Mouse (Mus musculus) embryonic facial prominence, embryonic 13.5 days (tissue): ENCODE measurements around the gene Prss16. TPM values are rescaled to one million over a fixed set of nuclear protein-coding genes. Genes with fewer than 3 reads are reported as not detected.

Experiments used
- ATAC-seq: fragments of 200-750 bp; cut with Nextera tagmentation; 2 replicates; pipeline ENCODE4 v1.8.0; 2017; ENCODE audit warnings: low read depth; ENCODE audit not compliant: insufficient number of reproducible peaks, insufficient read depth, low FRiP score, low TSS enrichment
- H3K27ac ChIP-seq: fragments of 300-500 bp; sonication (generic); 2 replicates; pipeline ENCODE4 v1.5.1; 2015; ENCODE audit warnings: moderate library complexity, mild to moderate bottlenecking, inconsistent platforms
- H3K27me3 ChIP-seq: fragments of 300-500 bp; sonication (generic); 2 replicates; pipeline ENCODE4 v1.6.1; 2015; ENCODE audit warnings: mild to moderate bottlenecking, inconsistent platforms
- H3K36me3 ChIP-seq: fragments of 300-500 bp; sonication (generic); 2 replicates; pipeline ENCODE4 v1.6.1; 2015; ENCODE audit warnings: mild to moderate bottlenecking, inconsistent platforms
- H3K4me1 ChIP-seq: fragments of 300-500 bp; sonication (generic); 2 replicates; pipeline ENCODE4 v1.6.1; 2015; ENCODE audit warnings: inconsistent platforms
- H3K4me2 ChIP-seq: fragments of 300-500 bp; sonication (generic); 2 replicates; pipeline ENCODE4 v1.6.1; 2015; ENCODE audit warnings: moderate library complexity, mild to moderate bottlenecking, inconsistent platforms
- H3K4me3 ChIP-seq: fragments of 300-500 bp; sonication (generic); 2 replicates; pipeline ENCODE4 v1.5.1; 2015; ENCODE audit warnings: mild to moderate bottlenecking, inconsistent platforms
- H3K9ac ChIP-seq: fragments of 300-500 bp; sonication (generic); 2 replicates; pipeline ENCODE4 v1.6.1; 2015; ENCODE audit warnings: mild to moderate bottlenecking, inconsistent platforms
- H3K9me3 ChIP-seq: fragments of 300-500 bp; sonication (generic); 2 replicates; pipeline ENCODE4 v1.6.1; 2016; ENCODE audit warnings: inconsistent platforms
- WGBS: fragments of 180-500 bp; shearing (Covaris S2); methylation state at CpG from one replicate; pipeline ENCODE4 v1.1.7; 2015; ENCODE audit warnings: mixed read lengths; 5-methylcytosine and 5-hydroxymethylcytosine counted together
- polyA plus RNA-seq: library from polyadenylated mRNA; unstranded; fragments of >200 nt; fragmentation: Nextera tagmentation; extraction: Ambion mirVana; gene quantifications from 2 replicates; pipeline ENCODE4 v1.2.1, GENCODE M21; 2015

Prss16 gene
- polyA plus RNA-seq, 1 experiment from 2014 or later: 1.2 TPM

DNA sequence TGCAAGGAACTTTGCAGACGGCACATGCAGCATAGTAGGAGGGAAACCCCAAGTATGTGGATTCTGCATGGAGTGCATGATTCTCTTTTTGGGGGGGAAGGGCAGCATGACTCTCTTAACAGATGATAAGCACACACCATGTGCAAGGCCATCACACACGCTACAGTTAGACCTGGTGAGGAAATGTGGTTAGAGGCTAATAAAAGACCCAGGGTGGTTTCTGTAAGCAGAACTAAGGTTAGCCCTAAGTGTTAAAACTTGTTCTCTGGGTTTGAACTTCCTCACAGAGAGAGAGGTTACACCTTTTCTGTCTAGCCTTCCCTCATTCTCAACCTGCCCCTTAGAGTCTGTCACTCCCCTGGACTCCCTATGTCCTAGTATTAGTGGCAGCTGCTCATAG lies 8.2 kb downstream of the Prss16 start:
- H3K27me3 ChIP-seq: peaks cover 100% of the 10 kb centered on the region
- H3K9ac ChIP-seq: no peak overlapping the region
- no peak overlapping the region for H3K4me2 ChIP-seq
- H3K4me3 ChIP-seq: no peak overlapping the region
- ATAC-seq: no peak
- no peak overlapping the region for H3K27ac ChIP-seq
- no peaks in the 10 kb centered on the region for H3K36me3 ChIP-seq
- WGBS: 47% methylated on average over 2 of the region's 2 CpGs
- H3K9me3 ChIP-seq: no peaks in the 10 kb centered on the region
- peaks cover 9% of the 10 kb centered on the region for H3K4me1 ChIP-seq

GRCm38 (mm10) chr13:21999147-21999546 lies 10.4 kb downstream of the Prss16 start:
- Histone ChIP-seq H3K9me3 (no peaks in the 10 kb centered on the region), H3K36me3 (no peaks in the 10 kb centered on the region), H3K4me1 (peaks cover 8% of the 10 kb centered on the region), H3K27ac (no peak overlapping the region), H3K4me2 (no peak overlapping the region), H3K27me3 (peaks cover 94% of the 10 kb centered on the region), H3K9ac (no peak overlapping the region), H3K4me3 (no peak overlapping the region)
- no peak for ATAC-seq
- 38% methylated on average over 4 of the region's 4 CpGs for WGBS

DNA sequence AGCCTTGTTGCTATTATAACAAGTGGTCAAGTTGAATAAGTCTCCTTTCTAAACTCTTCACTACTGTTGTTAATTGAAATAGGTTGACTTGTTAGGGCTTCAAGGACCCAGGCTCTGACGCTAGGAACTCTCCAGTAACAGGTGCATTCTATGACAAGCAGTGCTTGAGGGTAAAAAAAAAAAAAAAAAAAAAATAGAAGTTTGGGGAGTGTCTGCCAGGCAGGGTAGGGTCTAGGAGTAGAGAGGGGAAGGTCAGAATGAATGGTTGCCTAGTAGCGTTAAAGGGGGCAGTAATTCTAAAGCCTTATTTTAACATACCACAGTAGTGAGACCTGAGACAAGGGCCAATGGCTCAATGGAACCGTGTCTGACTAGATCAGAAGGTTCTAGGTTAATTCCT lies 11.1 kb downstream of the Prss16 start:
- peaks cover 8% of the 10 kb centered on the region for H3K4me1 ChIP-seq
- WGBS: 17% methylated on average over 3 of the region's 3 CpGs
- H3K27ac ChIP-seq: no peak overlapping the region
- no peaks in the 10 kb centered on the region for H3K36me3 ChIP-seq
- H3K27me3 ChIP-seq: peaks cover 91% of the 10 kb centered on the region
- no peak overlapping the region for H3K9ac ChIP-seq
- H3K9me3 ChIP-seq: no peaks in the 10 kb centered on the region
- ATAC-seq: no peak
- no peak overlapping the region for H3K4me2 ChIP-seq
- no peak overlapping the region for H3K4me3 ChIP-seq

GRCm38 (mm10) chr13:21997821-21998220 lies 11.7 kb downstream of the Prss16 start:
- no peak overlapping the region for H3K9ac ChIP-seq
- H3K9me3 ChIP-seq: no peaks in the 10 kb centered on the region
- ATAC-seq: no peak
- H3K36me3 ChIP-seq: no peaks in the 10 kb centered on the region
- H3K27me3 ChIP-seq: peaks cover 88% of the 10 kb centered on the region
- H3K4me3 ChIP-seq: no peak overlapping the region
- no peak overlapping the region for H3K27ac ChIP-seq
- 0 out of 2 replicates have a peak overlapping the region, but pooled peaks have one; percentile 47 for H3K4me2 ChIP-seq
- peaks cover 8% of the 10 kb centered on the region for H3K4me1 ChIP-seq
- 11% methylated on average over 4 of the region's 4 CpGs for WGBS

- H3K9me3 ChIP-seq: no peaks in the 10 kb centered on the region
- peak overlapping the region; percentile 24 for H3K4me3 ChIP-seq
- peaks cover 86% of the 10 kb centered on the region for H3K27me3 ChIP-seq
- no peak overlapping the region for H3K27ac ChIP-seq
- peak overlapping the region; percentile 47 for H3K4me2 ChIP-seq
- H3K36me3 ChIP-seq: no peaks in the 10 kb centered on the region
- under 1% methylated on average over 21 of the region's 21 CpGs for WGBS
- H3K4me1 ChIP-seq: peaks cover 8% of the 10 kb centered on the region
- no peak for ATAC-seq
- no peak overlapping the region for H3K9ac ChIP-seq
Measured at GRCm38 (mm10) chr13:21997201-21997820, 12.2 kb downstream of the Prss16 start.

- no peak for ATAC-seq
Measured at GRCm38 (mm10) chr13:21996840-21997185, 12.7 kb downstream of the Prss16 start.

GRCm38 (mm10) chr13:21996101-21996839 lies 13.3 kb downstream of the Prss16 start:
- Histone ChIP-seq H3K4me2 (peak overlapping the region; percentile 54), H3K27ac (no peak overlapping the region), H3K4me3 (peak overlapping the region; percentile 38), H3K4me1 (peaks cover 8% of the 10 kb centered on the region), H3K36me3 (no peaks in the 10 kb centered on the region), H3K9ac (no peak overlapping the region), H3K27me3 (peaks cover 75% of the 10 kb centered on the region), H3K9me3 (no peaks in the 10 kb centered on the region; the same call in 1 of the 2 replicates)
- ATAC-seq: no peak
- 2% methylated on average over 12 of the region's 12 CpGs for WGBS

More at GRCm38 (mm10) chr13:21996840-21997185, 12.7 kb downstream of the Prss16 start:
- H3K9ac ChIP-seq: no peak overlapping the region
- H3K4me2 ChIP-seq: peak overlapping the region; percentile 47
- peaks cover 8% of the 10 kb centered on the region for H3K4me1 ChIP-seq
- WGBS: under 1% methylated on average over 13 of the region's 13 CpGs
- no peaks in the 10 kb centered on the region for H3K9me3 ChIP-seq
- H3K36me3 ChIP-seq: no peaks in the 10 kb centered on the region
- H3K27me3 ChIP-seq: peaks cover 81% of the 10 kb centered on the region
- H3K4me3 ChIP-seq: peak overlapping the region; percentile 24
- H3K27ac ChIP-seq: no peak overlapping the region

DNA sequence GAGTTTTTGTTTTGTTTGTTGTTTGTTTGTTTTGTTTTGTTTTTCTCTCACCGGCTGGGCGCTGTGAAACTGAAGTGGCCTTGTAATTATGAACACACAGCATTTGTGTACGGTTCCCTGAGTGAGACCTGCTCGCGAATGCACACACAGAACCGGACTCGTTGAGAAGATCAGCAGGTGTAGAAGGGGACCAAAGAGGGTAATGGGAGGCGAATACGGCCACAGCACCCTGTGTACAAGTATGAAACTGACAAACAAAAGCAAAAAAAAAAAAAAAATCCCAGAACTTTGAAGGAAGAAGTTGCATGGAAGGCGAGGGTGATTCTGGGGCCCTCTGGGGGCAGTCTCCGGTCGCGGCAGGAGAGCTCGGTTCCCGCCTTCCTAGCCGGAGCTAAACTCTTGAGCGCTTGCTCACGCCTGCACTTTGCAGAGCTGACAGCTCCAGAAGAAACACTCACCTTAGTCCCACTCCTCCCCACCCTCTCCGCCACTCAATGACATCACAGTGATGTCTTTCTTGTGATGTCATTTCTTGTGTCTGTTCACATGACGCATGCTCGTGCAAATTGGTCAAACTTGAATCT lies 14.1 kb downstream of the Prss16 start:
- H3K9me3 ChIP-seq: no peaks in the 10 kb centered on the region; the same call in 1 of the 2 replicates
- peak overlapping the region; percentile 54 for H3K4me2 ChIP-seq
- peaks cover 67% of the 10 kb centered on the region for H3K27me3 ChIP-seq
- under 1% methylated on average over 21 of the region's 21 CpGs for WGBS
- peak overlapping the region; percentile 38 for H3K4me3 ChIP-seq
- H3K9ac ChIP-seq: no peak overlapping the region
- no peaks in the 10 kb centered on the region for H3K36me3 ChIP-seq
- ATAC-seq: 0 out of 2 replicates have a peak, but pooled peaks have one; percentile 37
- peaks cover 8% of the 10 kb centered on the region for H3K4me1 ChIP-seq
- H3K27ac ChIP-seq: no peak overlapping the region

DNA sequence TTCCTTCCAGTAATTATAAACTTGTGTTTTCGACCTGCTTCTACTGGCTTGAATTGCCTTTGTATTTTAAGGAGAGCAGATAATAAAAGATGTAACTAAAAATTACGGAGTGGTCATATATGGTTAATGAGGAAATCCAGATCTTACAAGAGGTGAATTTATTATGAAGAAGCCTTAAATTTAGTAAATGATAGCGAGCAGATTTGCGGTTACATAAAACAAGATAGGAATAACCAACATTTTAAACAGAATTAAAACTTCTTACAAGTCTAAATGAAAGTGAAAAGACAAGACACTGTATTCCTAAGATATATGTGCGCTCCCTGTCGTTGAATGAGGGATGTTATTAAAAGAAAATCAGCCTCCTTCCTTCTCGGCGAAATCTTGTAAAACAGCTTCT lies 14.6 kb downstream of the Prss16 start:
- Histone ChIP-seq H3K4me3 (peak overlapping the region; percentile 38), H3K4me2 (peak overlapping the region; percentile 54), H3K36me3 (no peaks in the 10 kb centered on the region), H3K27ac (no peak overlapping the region), H3K9me3 (no peaks in the 10 kb centered on the region; the same call in 1 of the 2 replicates), H3K4me1 (peaks cover 8% of the 10 kb centered on the region), H3K9ac (no peak overlapping the region), H3K27me3 (peaks cover 65% of the 10 kb centered on the region)
- 4% methylated on average over 8 of the region's 8 CpGs for whole genome bisulfite sequencing
- ATAC-seq: no peak

- peaks cover 58% of the 10 kb centered on the region for H3K27me3 ChIP-seq
- H3K9me3 ChIP-seq: no peaks in the 10 kb centered on the region; the same call in 1 of the 2 replicates
- no peak overlapping the region for H3K27ac ChIP-seq
- H3K4me3 ChIP-seq: no peak overlapping the region
- H3K4me2 ChIP-seq: no peak overlapping the region
- no peaks in the 10 kb centered on the region for H3K36me3 ChIP-seq
- under 1% methylated on average over 22 of the region's 22 CpGs for WGBS
- peaks cover 8% of the 10 kb centered on the region for H3K4me1 ChIP-seq
- no peak overlapping the region for H3K9ac ChIP-seq
- ATAC-seq: no peak
Measured at GRCm38 (mm10) chr13:21993957-21994738, 15.4 kb downstream of the Prss16 start.

DNA sequence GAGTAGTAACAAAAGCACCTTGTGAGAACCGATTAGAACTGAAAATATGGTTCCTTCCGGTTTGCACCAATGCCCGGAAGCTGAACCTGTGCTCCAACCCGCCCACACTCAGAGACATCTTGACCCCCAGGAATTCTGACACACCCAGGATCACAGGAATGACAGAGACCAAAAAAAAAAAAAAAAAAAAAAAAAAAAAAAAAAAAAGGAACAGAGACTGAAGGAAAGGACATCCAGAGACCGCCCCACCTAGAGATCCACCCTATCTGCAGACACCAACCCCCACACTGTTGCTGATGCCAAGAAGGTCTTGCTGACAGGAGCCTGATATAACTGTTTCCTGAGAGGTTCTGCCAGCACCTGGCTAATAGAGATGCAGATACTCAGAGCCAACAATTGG lies 17.0 kb downstream of the Prss16 start:
- H3K4me2 ChIP-seq: no peak overlapping the region
- H3K9me3 ChIP-seq: no peaks in the 10 kb centered on the region; the same call in 1 of the 2 replicates
- peaks cover 49% of the 10 kb centered on the region for H3K27me3 ChIP-seq
- 80% methylated on average over 5 of the region's 5 CpGs for WGBS
- no peaks in the 10 kb centered on the region for H3K36me3 ChIP-seq
- H3K27ac ChIP-seq: no peak overlapping the region
- H3K4me3 ChIP-seq: no peak overlapping the region
- no peak overlapping the region for H3K9ac ChIP-seq
- H3K4me1 ChIP-seq: peaks cover 8% of the 10 kb centered on the region
- ATAC-seq: no peak
